Mouse (Mus musculus): ENCODE measurements around the gene Prss21. TPM values are rescaled to one million over a fixed set of nuclear protein-coding genes. Genes with fewer than 3 reads are reported as not detected.
"Not testable (repeated sequence)": the region's sequence is repeated elsewhere in the genome, so short reads cannot be mapped to it uniquely, and the experiment has no call there.

Prss21 gene
- polyA plus RNA-seq, 1 experiment from 2014 or later: not detected

DNA sequence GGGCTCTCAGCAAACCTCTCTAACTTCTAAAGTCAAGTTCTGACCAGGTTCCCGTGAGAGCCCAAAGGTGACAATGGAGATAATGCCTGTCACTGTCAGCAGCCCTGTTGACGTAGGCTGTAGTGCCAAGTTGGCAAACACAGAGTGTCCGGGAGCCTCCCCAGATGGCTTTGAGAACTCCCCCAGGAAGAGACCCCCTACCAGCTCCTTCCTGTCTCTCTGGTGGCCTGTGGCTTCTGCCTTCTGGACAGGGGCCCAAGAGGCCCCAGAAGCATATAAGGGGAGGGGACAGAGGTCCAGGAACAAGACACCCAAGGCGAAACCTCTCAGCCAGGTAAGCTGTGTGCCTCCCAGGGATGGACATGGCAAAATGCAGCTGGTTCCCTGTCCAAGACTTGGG is 12.7 kb downstream of the Prss21 start, which contains the start of the genes Dcpp1 and Dcpp2:
Gene Dcpp1 (plus strand): TSS at position 301 of the 400 bp plus-strand sequence.
Gene Dcpp2 (plus strand): TSS at position 305 of the 400 bp plus-strand sequence.
- not testable (repeated sequence) for H3K27me3 ChIP-seq (ENCODE audit: control insufficient read depth, insufficient read depth, low read depth, low read length); H3K4me2 ChIP-seq (ENCODE audit: low read depth, low read length); H3K9me3 ChIP-seq (ENCODE audit: control insufficient read depth, low read length); H3K9ac ChIP-seq (ENCODE audit: low read length); H3K4me3 ChIP-seq (ENCODE audit: low read length); H3K4me1 ChIP-seq (replicated peaks; ENCODE audit: control insufficient read depth, insufficient read depth, low read length); H3K36me3 ChIP-seq (ENCODE audit: control insufficient read depth, insufficient read depth, low read length); H3K27ac ChIP-seq (ENCODE audit: low read length); ATAC-seq (ENCODE audit: low read depth)
- 32% methylated on average over 4 of the region's 4 CpGs for WGBS

DNA sequence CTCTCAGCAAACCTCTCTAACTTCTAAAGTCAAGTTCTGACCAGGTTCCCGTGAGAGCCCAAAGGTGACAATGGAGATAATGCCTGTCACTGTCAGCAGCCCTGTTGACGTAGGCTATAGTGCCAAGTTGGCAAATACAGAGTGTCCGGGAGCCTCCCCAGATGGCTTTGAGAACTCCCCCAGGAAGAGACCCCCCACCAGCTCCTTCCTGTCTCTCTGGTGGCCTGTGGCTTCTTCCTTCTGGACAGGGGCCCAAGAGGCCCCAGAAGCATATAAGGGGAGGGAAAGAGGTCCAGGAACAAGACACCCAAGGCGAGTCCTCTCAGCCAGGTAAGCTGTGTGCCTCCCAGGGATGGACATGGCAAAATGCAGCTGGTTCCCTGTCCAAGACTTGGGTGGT is 49.3 kb downstream of the Prss21 start, which contains the start of gene Dcpp3:
Gene Dcpp3 (plus strand): TSS at position 301 of the 400 bp plus-strand sequence.
- H3K4me1 ChIP-seq (replicated peaks; ENCODE audit: control insufficient read depth, insufficient read depth, low read length); ATAC-seq (ENCODE audit: low read depth); H3K9me3 ChIP-seq (ENCODE audit: control insufficient read depth, low read length); H3K27ac ChIP-seq (ENCODE audit: low read length); H3K4me3 ChIP-seq (ENCODE audit: low read length); H3K4me2 ChIP-seq (ENCODE audit: low read depth, low read length); H3K9ac ChIP-seq (ENCODE audit: low read length); H3K36me3 ChIP-seq (ENCODE audit: control insufficient read depth, insufficient read depth, low read length); H3K27me3 ChIP-seq (ENCODE audit: control insufficient read depth, insufficient read depth, low read depth, low read length): not testable (repeated sequence)
- 40% methylated on average over 4 of the region's 4 CpGs for WGBS

Small RNA genes lying within 50 kb of the gene (microRNA-seq; reads per million reads assigned to microRNA genes)
- gene Mir5125: 0.59 reads per million

Other genes with a start within 250 kb of the Prss21 start
- gene Mmp25, start 222.8 kb upstream of the Prss21 start, polyA plus RNA-seq (2015; fragmentation: Nextera tagmentation; extraction: Ambion mirVana): 0.49 and 0.78 TPM in 2 replicates
- gene Bicdl2, start 207.6 kb upstream of the Prss21 start, polyA plus RNA-seq (2015; fragmentation: Nextera tagmentation; extraction: Ambion mirVana): 4.3 and 4.7 TPM in 2 replicates
- 88.4 and 90.6 TPM in 2 replicates for gene Hcfc1r1, start 194.5 kb upstream of the Prss21 start, polyA plus RNA-seq (2015; fragmentation: Nextera tagmentation; extraction: Ambion mirVana)
- 49.2 and 50.3 TPM in 2 replicates for gene Thoc6, start 194.2 kb upstream of the Prss21 start, polyA plus RNA-seq (2015; fragmentation: Nextera tagmentation; extraction: Ambion mirVana)
- gene Tnfrsf12a, start 190.6 kb upstream of the Prss21 start, polyA plus RNA-seq (2015; fragmentation: Nextera tagmentation; extraction: Ambion mirVana): 22.0 and 23.1 TPM in 2 replicates
- 196 and 206 TPM in 2 replicates for gene Cldn6, start 188.8 kb upstream of the Prss21 start, polyA plus RNA-seq (2015; fragmentation: Nextera tagmentation; extraction: Ambion mirVana)
- gene Cldn9, start 184.0 kb upstream of the Prss21 start, polyA plus RNA-seq (2015; fragmentation: Nextera tagmentation; extraction: Ambion mirVana): 2.4 and 2.6 TPM in 2 replicates
- gene 1520401A03Rik, start 145.3 kb upstream of the Prss21 start, polyA plus RNA-seq (2015; fragmentation: Nextera tagmentation; extraction: Ambion mirVana): 0.14 TPM in 1 of 2 replicates, not detected in the other
- gene Pkmyt1, start 141.7 kb upstream of the Prss21 start, polyA plus RNA-seq (2015; fragmentation: Nextera tagmentation; extraction: Ambion mirVana): 58.2 and 58.8 TPM in 2 replicates
- gene Paqr4, start 127.2 kb upstream of the Prss21 start, polyA plus RNA-seq (2015; fragmentation: Nextera tagmentation; extraction: Ambion mirVana): 51.8 and 52.7 TPM in 2 replicates
- gene Kremen2, start 122.2 kb upstream of the Prss21 start, polyA plus RNA-seq (2015; fragmentation: Nextera tagmentation; extraction: Ambion mirVana): 0.25 and 0.83 TPM in 2 replicates
- gene Flywch1, start 96.5 kb upstream of the Prss21 start, polyA plus RNA-seq (2015; fragmentation: Nextera tagmentation; extraction: Ambion mirVana): 61.3 and 65.2 TPM in 2 replicates
- 29.0 and 31.4 TPM in 2 replicates for gene Flywch2, start 82.0 kb upstream of the Prss21 start, polyA plus RNA-seq (2015; fragmentation: Nextera tagmentation; extraction: Ambion mirVana)
- gene Srrm2, start 77.5 kb upstream of the Prss21 start, polyA plus RNA-seq (2015; fragmentation: Nextera tagmentation; extraction: Ambion mirVana): 411 and 414 TPM in 2 replicates
- gene Elob, start 38.9 kb upstream of the Prss21 start, polyA plus RNA-seq (2015; fragmentation: Nextera tagmentation; extraction: Ambion mirVana): 980 and 1,001 TPM in 2 replicates
- not detected in 2 replicates for gene Prss33, start 32.0 kb upstream of the Prss21 start, polyA plus RNA-seq (2015; fragmentation: Nextera tagmentation; extraction: Ambion mirVana)
- gene Prss32, start 24.2 kb upstream of the Prss21 start, polyA plus RNA-seq (2015; fragmentation: Nextera tagmentation; extraction: Ambion mirVana): 0.41 TPM in 1 of 2 replicates, not detected in the other
- 0.75 and 0.99 TPM in 2 replicates for gene Prss41, start 23.9 kb upstream of the Prss21 start, polyA plus RNA-seq (2015; fragmentation: Nextera tagmentation; extraction: Ambion mirVana)
- not detected in 2 replicates for gene Dcpp1, start 12.8 kb downstream of the Prss21 start, polyA plus RNA-seq (2015; fragmentation: Nextera tagmentation; extraction: Ambion mirVana)
- not detected in 2 replicates for gene Dcpp2, start 12.8 kb downstream of the Prss21 start, polyA plus RNA-seq (2015; fragmentation: Nextera tagmentation; extraction: Ambion mirVana)
- gene Dcpp3, start 49.4 kb downstream of the Prss21 start, polyA plus RNA-seq (2015; fragmentation: Nextera tagmentation; extraction: Ambion mirVana): 0.88 and 2.0 TPM in 2 replicates
- gene Sbp, start 73.6 kb downstream of the Prss21 start, polyA plus RNA-seq (2015; fragmentation: Nextera tagmentation; extraction: Ambion mirVana): not detected in 2 replicates
- not detected in 2 replicates for gene Sbpl, start 87.2 kb downstream of the Prss21 start, polyA plus RNA-seq (2015; fragmentation: Nextera tagmentation; extraction: Ambion mirVana)
- 0.14 TPM in 1 of 2 replicates, not detected in the other for gene Prss30, start 112.5 kb downstream of the Prss21 start, polyA plus RNA-seq (2015; fragmentation: Nextera tagmentation; extraction: Ambion mirVana)
- gene Prss22, start 130.0 kb downstream of the Prss21 start, polyA plus RNA-seq (2015; fragmentation: Nextera tagmentation; extraction: Ambion mirVana): 1.1 and 1.5 TPM in 2 replicates
- gene Prss27, start 170.1 kb downstream of the Prss21 start, polyA plus RNA-seq (2015; fragmentation: Nextera tagmentation; extraction: Ambion mirVana): 0.11 and 0.28 TPM in 2 replicates
- gene Kctd5, start 205.4 kb downstream of the Prss21 start, polyA plus RNA-seq (2015; fragmentation: Nextera tagmentation; extraction: Ambion mirVana): 53.1 and 59.4 TPM in 2 replicates

Data from lung, embryonic 16.5 days (tissue).